Mouse (Mus musculus) urinary bladder, adult 2 months (tissue): Measurements from ENCODE around the gene Wfikkn2. TPM values are rescaled to one million over a fixed set of nuclear protein-coding genes. Genes with fewer than 3 reads are reported as not detected.
"Not testable (repeated sequence)": the region's sequence is repeated elsewhere in the genome, so short reads cannot be mapped to it uniquely, and the experiment has no call there.

Experiments used
- DNase-seq: peaks from one replicate; pipeline ENCODE4 v3.0.0; 2022; ENCODE audit warnings: low spot score
- polyA plus RNA-seq: library from polyadenylated mRNA; depleted of rRNA; stranded (reverse); fragments of >200 nt; gene quantifications from 2 replicates; pipeline ENCODE4 v1.2.3, GENCODE M21; 2012; rRNA removed

The Wfikkn2 gene
- polyA plus RNA-seq = 3.6 and 4.7 TPM in 2 replicates

DNA sequence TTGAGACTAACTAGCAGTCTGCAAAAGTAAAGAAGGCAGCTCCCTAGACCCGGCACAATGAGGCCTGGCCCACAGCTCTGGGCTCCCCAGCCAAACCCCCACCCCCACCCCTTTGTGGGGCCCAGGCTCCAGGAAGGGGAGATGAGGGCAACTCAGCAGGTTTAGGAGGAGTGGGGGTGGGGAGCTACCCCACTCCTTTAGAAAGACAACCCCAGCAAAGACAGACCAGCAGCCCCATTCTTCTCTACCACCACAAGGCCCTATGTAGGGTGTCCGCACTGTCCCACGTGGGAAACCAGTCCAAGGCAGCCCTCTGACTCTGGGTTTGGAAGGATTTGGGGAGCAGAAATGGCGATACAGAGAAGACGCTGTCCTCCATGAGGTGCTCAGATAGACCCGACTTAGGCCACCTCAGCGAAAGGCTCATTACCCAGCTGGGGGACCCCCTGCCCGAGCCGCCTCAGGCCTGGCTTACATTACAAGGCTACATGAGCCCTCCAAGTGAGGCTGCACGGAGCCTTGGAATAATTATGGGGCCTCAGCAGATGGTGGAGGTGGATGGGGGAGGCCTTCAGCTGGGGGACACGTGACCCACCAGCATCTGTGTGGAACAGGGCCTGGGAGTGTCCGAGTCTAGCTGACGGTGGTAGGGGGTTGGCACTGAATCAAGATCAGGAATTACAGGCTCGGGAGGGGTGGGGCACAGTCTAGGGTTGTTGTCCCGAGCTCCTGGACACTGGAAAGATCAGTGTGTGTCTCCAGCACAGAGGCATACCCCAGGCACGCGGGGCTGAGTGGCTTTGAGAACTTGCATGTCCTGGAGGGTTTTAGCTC lies at the start of gene Wfikkn2:
Gene Wfikkn2 (minus strand): TSS at position 51 of the 834 bp plus-strand sequence.
- no peak for DNase-seq

DNA sequence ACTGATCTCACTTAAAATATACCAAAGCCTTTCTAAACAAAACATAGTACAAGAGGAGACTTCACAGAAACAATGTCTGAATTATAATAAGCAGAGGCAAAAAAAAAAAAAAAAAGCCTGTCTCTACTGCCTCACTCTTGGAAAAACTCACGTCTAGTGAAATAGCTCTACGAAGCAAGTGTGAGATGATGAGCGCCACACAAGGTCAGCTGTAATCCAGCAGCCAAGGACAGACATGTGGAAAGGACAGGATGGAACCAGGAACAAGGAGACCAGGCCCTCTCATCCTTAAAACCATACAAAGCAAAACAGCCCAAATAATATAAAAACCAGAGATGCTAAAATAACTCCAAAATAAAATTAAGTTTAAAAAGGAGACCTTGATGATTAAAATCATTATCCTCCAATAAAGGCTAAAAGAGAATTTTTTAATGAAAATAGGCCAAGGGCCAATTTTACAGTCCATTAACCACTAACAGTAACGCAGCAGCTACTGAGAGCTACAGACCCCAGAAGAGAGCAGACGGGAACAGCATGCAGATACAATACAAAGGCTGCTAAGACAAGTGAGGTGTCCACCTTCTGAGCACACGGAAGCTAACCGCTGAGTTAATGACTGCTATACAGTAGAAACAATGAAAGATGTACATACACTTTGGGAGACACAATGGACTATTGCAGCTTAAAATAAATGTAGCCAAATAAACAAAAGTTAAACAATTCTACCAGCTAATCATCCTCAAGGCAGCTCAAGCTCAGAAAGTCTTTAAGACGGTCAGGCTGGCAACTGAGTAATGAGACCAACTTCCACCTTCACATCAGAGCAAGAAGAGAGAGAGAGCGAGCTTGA lies 49.4 kb upstream of the Wfikkn2 start:
- no peak for DNase-seq

DNA sequence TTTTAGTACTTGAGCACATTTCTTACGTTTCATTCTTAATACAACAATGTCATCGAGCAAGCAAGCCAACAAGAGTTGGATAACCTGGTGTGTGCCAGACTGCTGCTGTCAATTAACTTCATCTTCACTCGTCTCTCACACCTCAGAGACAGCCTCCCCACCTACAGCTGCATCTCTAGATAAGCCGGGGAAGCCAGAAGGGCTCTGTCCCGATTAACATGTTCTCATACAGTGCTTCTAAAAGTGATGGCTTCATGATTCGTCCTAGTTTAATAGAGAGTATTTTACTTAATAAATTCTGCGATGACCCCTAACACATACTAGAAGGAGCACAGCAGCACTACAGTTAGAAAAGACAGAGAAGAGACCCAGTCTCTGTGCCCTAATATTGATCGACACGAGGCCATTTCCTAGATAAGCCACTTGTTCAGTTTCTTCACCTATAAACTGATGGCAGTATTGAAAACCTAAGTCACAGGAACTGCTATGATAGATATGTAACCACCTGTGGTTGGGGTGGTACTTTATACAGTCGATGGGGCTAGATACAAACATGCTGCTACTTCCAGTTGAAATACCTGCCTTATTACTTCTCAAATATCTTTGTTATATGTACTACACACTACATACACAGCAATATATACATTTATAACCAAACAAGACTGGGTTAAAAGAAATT lies 44.4 kb upstream of the Wfikkn2 start:
- DNase-seq = no peak

DNA sequence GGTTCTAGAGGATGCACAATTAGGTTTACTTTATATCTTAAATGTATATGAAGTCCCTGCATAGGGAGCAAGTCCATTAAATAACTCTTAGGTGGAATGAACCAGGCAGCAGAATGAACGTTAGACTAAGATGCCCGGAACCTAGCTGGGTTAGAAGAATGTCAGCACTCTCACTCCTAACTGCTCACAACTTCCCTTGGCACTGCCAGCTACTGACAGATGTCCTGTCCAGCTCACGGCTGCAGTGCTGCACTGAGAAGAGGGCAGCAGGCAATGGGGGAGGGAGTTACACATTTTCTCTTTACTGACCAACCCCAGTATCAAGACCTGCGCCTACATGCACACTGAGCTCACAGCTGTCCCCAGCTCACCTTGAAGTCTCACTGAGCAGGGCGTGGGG lies 41.3 kb upstream of the Wfikkn2 start:
- DNase-seq = no peak

DNA sequence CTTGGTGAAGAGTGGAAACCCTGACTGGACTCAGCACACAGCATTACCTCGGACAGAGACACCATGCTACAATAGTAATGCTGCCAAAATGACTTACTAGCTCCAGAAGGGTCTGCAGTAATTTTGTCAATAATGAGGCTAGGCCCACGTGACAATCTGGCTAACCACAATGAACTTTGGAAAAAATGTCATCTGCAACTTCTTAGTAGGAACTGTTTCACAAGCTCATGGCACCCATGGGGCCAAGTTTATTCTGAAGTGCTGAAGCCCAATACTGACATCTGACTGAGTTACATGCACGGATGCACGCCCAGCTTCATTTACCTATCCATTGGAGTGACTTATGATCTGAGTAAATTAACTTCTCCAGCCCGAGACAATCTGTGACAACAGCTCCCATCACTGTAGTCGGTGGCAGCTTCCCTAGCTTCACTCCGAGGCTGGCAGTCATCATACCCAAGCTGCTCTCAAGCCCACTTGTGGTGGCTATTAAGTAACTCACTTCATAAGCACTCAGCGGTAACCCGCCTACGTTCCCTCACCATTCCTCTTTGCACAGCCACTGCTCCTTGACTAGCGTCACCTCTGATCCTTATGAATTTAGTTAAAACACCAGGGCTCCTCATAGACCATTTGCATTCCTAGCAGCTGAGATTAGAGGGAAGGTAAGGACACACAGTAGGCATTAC lies 40.2 kb upstream of the Wfikkn2 start:
- no peak for DNase-seq

DNA sequence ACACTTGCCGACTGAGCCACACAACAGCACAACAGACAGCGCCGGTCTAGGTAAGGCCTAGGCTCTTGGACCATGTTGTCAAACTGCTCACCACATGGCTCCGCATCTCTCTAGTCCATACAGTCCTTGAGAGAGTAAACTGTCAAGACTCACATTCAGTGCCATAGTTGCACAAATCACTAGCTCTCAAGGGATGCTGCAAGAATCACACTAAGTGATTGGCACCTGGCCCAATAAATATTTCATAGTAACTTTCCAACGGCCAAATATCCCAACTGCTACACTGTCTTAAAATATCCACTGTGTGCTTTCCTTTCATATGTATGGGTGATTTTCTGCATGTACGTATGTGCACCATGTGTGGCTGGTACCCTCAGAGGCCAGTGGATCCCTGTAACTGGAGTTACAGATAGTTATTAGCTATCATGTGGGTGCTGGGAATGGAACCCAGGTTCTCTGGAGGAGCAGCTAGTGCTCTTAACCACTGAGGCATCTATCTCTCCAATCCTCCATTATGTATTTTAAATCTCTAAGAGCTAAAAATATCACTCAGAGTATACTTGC lies 37.8 kb upstream of the Wfikkn2 start:
- no peak for DNase-seq

DNA sequence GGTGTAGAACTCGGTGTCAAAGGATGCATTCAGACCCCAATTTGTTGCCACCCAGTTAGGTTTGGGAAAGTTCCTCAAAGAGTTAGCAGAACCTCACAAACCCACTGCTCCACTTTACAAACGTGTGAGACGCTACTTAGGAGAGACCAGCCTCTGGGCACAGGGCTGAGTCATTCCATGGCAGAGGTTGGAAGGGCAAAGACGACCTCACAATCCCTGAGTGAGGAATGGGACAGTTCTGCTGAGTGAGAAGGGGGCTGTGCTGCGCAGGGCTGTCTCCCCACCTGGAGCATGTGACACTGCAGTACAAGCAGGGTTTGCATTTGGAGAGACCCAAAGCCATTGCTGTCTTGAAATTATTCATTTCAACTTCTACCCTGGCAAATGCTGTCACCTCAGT lies 36.5 kb upstream of the Wfikkn2 start:
- DNase-seq = no peak

DNA sequence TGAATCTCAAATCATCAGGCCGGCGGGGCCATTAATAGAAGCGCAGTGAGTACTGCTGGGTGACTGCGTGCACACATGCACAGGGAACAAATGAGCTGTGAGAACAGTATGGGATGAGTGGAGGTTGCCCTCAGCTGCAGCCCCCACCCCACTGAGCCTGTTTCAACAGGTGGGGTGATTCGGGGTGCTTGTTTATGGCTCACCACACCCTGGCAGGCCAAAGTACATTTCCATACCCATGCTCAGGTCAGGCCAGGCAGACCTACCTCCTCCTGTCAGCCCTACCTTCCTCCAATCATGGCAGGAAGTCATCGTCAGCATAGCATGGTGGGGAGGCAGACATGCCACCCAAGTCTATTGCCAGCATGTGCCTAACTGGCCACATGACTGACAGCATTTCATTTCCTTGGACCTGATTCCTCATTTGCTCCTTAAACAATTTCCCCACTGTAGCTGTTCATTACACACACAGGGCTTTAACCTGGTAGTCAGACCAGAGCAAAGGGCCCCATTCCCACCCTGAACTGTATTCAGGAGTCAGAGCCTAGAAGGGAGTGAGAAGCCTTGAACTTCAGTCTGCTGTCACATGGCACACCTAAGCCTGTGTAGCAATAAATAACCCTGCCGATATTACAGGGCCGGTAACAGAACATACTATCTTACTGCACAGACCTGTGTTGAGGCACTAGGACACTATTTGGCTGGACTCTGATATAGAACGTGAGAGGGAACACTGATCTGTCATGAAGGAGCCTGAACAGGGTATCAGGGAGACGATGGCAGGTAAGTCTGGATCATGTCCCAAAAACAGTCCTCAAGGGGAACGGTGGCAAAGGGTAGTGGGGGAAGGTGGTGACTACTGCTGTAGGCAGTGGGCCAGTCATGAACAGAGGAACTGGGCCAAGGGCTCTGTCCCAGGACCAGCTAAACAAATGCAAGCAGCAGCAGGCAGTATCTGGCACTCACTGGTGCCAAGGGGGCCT lies 35.7 kb upstream of the Wfikkn2 start, which contains the start of gene Gm21885:
Gene Gm21885 (plus strand): TSS at position 675 of the 983 bp plus-strand sequence.
- no peak for DNase-seq

DNA sequence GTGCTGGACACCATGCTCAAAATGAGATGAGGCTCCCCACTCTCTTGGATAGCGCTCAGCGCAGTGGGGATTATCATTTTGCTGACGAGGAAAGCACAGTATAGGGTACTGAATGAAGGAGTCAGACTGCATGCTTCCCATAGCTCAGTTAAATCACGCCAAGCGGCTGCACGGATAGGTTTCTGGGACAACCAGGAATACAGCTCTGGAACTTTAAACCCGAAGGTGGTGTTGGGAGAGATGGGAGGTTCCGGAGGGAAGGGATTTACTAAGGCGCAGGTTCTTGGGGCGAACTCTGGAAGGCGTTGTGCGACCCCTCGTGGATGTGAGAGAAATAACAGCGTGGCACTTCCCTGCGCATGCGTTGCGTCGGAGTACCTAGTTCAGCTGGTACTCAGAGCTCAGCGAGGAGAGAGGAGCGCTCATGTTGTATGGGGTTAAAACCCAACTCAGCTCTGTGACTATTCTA lies 31.1 kb upstream of the Wfikkn2 start:
- peak; percentile 73 for DNase-seq

DNA sequence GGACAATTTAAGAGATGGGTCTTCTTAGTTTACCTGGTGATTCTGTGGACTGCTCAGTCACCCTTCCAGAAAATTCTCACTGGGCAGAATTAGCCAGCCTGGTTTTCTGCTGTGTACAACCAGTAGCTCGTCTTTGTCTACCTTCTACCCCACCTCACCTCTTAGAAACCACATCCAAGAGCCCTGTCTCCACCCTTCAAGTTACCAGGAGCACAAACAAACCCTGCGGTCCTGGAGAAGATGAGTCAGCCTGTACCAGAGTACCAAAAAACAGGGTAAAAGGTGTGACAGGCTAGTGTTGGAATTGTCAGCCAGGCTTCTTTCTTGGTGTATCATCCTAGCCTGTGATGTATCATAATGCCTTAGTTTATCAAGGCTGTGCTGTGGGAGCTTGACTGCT lies 29.9 kb upstream of the Wfikkn2 start:
- DNase-seq = no peak

DNA sequence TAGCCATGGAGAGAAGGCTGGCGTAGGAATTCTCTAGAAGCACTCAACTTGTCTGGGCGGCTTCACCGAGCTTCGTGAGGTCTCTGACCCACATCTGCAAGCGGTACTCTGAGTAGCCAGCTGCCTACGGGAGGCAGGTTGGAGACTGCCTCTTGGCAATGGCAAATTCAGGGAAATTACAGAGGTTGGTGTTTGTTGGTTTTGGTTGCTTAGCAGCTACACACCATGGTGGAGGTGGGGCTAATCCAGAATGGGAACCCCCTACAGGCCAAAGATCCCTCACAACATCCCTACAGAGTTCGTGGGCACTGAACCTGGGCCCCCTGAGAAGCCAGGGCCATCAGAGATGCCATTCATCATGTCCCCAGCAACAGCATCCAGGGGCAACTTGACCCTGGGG lies 29.4 kb upstream of the Wfikkn2 start:
- no peak for DNase-seq

DNA sequence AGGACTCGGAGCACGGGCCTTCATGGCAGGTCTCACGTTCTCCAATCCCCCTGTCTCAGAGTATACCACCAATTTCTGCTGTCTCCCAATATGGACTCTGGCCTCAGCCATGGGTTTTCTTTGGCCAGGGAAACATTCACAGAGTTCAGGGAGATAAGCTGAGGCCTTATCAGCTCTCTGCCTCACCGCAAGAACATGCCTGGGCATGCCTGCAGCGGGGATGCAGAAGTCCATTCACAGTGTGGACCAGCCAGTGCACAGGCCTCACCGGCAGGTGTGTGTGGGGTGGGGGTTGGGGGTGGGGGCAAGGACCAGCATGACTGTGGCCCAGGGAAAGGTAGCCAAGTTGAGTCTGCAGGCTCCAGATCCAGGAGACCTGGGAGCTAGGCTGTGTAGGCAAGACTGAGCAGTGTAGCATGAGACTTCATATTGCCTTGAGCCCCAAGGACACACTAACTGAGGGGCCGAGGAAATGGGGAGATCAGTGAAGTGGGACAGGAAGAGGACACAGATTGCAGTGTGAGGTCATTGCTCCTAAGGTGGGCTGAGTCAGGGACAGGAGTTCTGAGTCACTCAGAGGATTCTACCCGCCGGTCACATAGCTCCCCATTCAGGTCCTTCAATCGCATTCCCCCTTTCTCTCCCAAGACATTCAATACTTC lies 28.5 kb upstream of the Wfikkn2 start:
- peak; percentile 45 for DNase-seq

DNA sequence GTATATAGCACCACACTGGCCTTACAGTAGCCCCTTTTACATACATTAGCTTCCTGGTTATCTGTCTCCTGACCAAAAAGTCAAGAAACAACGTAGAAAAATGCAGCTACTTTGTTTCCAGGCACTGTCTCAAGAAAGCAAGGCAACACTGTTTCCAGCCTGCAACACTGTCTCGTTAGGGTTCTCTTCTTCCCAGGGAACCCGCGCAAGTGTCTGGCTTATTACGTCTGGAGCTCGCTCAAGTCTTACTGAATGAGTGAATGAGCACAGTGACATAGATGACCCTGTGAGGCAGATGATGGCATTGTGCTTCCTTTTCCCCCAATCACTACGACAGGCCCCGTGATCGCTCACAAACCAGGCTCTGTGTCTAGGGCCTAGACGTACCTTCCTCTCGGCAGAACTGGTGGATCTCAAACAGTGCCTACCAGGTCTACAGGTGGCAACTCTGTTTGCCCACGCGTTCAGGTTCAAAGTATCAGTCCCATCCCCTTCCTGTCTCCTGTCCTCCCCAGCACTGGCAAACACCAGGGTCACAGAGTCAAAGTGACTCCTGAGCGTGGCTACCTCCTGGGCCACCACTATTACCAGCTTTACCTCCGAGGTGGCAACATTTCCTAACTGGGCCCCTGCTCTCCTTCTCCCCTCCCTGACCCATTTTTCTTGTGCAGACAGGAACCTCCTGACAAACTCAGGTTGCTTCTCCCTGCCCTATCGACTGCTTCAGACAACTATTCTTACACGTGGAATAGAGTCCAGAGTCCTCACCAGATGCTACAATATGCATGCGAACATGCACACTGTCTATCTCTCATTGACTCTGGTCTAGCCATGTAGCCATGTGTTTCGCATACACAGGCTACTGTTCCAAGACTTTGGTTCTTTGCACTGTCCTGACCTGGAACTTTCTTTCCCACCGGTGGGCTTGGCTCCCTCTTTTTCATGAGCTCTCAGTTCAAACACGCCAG lies 27.4 kb upstream of the Wfikkn2 start:
- no peak for DNase-seq

DNA sequence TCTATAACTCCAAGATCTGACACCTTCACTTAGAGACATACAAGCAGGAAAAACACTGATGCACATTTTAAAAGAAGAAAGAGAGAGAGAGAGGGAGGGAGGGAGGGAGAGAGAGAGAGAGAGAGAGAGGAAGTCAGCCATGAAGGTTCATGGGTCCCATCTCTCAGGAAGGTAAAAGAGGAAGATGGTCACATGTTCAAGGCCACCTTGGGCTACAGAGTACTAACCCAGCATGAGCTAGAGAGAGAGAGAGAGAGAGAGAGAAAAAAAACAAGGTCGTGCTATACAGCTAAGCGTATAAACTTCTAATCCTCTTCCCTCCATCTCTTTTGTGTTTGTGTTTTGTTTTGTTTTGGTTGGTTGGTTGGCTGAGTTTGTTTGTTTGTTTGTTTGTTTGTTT lies 25.2 kb upstream of the Wfikkn2 start:
- DNase-seq = no peak

DNA sequence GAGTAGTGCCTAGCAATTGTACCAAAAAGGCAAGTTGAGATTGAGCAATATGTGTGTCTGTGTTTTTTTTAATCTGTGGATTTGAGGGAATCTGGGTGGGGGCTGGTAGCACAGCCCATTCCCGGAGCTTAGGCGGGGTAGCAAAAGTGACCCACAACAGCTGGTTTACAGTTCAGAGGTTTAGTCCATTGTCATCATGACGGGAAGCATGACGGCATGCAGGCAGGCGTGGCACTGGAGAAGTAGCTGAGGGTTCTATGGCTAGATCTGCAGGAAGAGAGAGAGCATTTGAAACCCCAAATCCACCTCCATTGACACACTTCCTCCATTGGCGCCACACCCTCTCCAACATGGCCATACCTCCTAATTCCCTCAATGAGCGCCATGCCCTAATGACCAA lies 24.1 kb upstream of the Wfikkn2 start:
- no peak for DNase-seq

DNA sequence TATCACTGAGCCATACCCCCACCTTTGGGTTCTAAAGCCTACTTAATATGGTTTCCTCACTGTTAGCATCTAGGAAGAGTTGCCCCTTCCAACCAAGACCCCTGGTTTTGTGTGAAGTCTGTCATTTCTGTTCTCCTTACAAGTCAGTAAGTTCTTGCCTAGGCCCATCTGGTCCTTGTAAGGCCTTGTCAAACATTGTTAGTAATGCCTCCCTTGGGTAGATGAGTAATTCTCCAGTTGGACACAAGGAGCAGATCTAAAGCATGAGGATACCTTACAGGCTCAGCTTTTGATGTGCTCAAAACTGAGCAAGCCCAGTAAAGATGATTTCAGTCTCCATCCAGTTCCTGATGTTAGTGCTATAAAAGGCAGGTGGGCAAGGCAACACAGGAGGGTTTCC lies 23.0 kb upstream of the Wfikkn2 start:
- DNase-seq = no peak

DNA sequence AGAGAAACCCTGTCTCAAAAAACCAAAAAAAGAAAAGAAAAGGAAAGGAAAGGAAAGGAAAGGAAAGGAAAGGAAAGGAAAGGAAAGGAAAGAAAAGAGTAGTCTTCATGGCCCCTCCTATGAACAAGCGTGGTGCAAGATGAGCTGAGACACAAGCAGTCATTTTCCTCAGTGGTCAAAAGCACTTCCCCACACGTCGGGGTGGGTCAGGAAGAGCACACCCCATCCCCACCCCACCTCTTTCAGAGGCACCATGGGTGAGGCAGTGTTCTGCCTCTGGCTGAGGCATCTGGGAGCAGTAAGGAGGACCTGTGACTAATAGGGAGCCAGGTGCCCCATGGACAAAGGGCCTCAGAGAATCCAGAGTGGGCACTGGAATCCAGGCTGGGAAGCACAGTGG lies 20.4 kb upstream of the Wfikkn2 start:
- not testable (repeated sequence) for DNase-seq

DNA sequence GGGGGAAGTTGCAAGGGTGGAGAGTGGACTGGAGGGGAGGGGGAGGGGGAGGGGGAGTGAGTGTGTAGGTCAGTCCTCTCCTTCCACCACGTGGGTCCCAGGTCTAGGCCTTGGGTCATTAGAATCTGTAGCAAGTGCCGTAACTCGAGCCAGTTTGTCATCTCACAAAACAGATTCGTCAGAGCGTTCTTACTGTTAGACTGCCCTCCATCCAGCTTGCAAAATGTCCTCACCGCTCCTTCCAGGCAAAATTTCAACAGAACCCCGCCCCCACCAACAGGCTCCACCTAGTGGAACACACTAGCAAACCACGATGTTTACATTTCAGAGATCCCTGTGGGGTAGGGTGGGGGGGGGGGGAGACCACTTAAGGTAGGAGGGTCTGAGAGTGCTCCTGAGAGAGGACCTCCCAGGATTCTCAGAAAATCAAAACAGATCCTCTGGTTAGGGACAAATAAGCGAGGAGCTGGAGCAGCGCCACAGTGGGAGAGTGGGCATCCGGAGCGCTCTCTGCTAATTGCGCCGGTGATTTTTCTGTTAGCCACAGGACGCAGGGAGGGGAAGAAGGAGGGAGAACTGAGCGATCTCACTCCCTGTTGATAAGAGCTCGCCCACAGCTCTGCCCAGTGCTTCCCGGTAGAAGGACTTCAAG lies 19.5 kb upstream of the Wfikkn2 start:
- no peak for DNase-seq
